Mouse (Mus musculus): ENCODE results near the gene Slit2. TPM values are rescaled to one million over a fixed set of nuclear protein-coding genes. Genes with fewer than 3 reads are reported as not detected.

Slit2 gene
- 0.55 TPM in 1 of 4 replicates, not detected in the others for total RNA-seq (2023)

DNA sequence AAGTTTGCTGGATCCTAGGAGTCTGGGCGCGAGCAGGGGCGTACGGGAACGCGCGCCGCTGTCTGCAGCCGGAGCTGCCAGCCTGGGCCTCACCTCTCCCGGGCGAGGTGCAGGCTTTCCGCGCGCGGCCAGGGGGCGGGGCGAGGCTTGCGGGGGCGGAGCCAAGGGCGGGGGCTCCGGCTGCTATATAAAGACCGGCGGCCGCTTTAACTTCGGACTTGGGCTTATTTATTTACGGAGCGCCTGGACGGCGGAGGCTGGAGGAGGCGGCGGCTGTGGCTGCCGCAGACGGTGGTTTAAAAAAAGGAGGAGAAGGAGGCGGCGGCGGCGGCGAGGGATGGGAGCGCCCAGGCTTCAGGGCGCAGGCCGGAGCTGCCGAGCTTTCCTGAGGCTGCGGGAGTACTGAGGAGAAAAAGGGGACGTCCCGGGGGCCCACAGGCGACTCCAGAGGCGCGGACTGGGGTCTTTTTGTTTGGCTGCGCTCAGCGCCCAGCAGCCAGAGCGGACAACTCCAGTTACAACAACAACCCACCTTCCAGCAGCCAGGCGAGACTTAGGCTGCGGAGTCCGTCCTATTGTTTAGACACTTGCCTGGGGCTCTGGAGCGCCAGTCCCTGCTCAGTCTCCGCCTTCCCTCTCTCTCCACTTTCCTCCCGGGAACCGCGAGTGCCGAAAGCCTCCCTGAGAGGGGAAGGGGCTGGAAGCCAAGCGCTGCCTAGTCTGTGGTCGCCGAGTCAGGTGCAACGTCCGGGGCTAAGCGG lies at the start of gene Slit2:
Gene Slit2 (plus strand): TSS at position 198 of the 761 bp plus-strand sequence.

DNA sequence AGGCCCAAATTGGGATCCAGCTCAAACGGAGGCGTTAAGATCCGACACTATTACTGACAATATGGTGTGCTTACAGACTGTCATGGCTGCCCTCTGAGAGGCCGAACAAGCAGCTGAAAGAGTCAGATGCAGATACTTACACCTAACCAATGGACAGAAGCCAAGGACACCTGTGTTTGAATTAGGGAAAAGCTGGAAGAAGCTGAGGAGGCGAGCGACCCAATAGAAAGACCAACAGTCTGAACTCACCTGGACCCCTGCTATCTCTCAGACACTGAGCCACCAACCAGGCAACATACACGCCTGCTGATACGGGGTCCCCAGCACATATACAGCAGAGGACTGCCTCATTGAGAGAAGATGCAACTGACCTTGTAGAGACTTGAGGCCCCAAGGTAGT lies 344.7 kb downstream of the Slit2 start, which contains the start of gene 5730480H06Rik:
Gene 5730480H06Rik (plus strand): TSS at position 301 of the 400 bp plus-strand sequence.

